ENCODE assay signal across 15 mouse cellular contexts in genomic region chr10:97582543-97583231, GRCm38 (mm10). TPM values are rescaled to one million over a fixed set of nuclear protein-coding genes. Genes with fewer than 3 reads are reported as not detected.
A peak's percentile ranks its signal among the peaks of the same experiment; 100 is the strongest.
DNase-seq lines count a peak whose midpoint lies in the region; ATAC-seq lines count a peak whose summit lies in the region.
"Had no signal": no experiment of that assay in that cellular context is flagged by ENCODE, and none has a peak within 500 bp of the region (broad histone marks: within the 10 kb centered on the region; RNA-seq: fewer than 3 reads in every experiment).

No protein-coding gene starts in this region.

- intact Hi-C loops in left cerebral cortex, postnatal 25 days (cut with DNase I): no loop called here

- H3K9me3 ChIP-seq in forebrain, embryonic 14.5 days (replicated peaks; ENCODE audit: control insufficient read depth, low read length): no peaks in the 10 kb centered on the region
- H3K9me3 ChIP-seq in forebrain, embryonic 10.5 days: no peaks in the 10 kb centered on the region
- no peaks in the 10 kb centered on the region for H3K9me3 ChIP-seq in embryonic facial prominence, embryonic 15.5 days (replicated peaks)
- H3K9me3 ChIP-seq: neural tube, embryonic 12.5 days had no signal

- H3K4me1 ChIP-seq in forebrain, embryonic 14.5 days (ENCODE audit: control insufficient read depth, insufficient read depth, low read length): no peaks in the 10 kb centered on the region
- H3K4me1 ChIP-seq in forebrain, embryonic 10.5 days: no peaks in the 10 kb centered on the region
- 0 out of 2 replicates have a peak, but pooled peaks cover 5% of the 10 kb centered on the region for H3K4me1 ChIP-seq in embryonic facial prominence, embryonic 15.5 days
- H3K4me1 ChIP-seq: megakaryocyte, embryonic 14.5 days; neural tube, embryonic 12.5 days had no signal

- peak; percentile 76 for DNase-seq in forebrain, embryonic 14.5 days (ENCODE audit: low spot score)
- DNase-seq in forebrain, embryonic 10.5 days (ENCODE audit: extremely low spot score, low spot score): no peak
- peak; percentile 57 for DNase-seq in adipocyte (ENCODE audit: low spot score)
- DNase-seq in left cerebral cortex, postnatal 25 days (ENCODE audit: low spot score in 2 of 2): peak; percentile 28 to 55
- no peak for DNase-seq in kidney, adult 9 months
- no peak for DNase-seq in gastrocnemius, postnatal 25 days
- DNase-seq: B cell, adult 2 months; kidney, postnatal 10 days had no signal

- WGBS in forebrain, embryonic 14.5 days: 65% methylated on average over 4 of the region's 4 CpGs
- 88% methylated on average over 4 of the region's 4 CpGs for WGBS in forebrain, embryonic 10.5 days
- 70% methylated on average over 4 of the region's 4 CpGs for WGBS in embryonic facial prominence, embryonic 15.5 days

- no peak overlapping the region for H3K4me3 ChIP-seq in forebrain, embryonic 14.5 days (ENCODE audit: low read depth, low read length)
- H3K4me3 ChIP-seq in forebrain, embryonic 10.5 days: no peak overlapping the region
- no peak overlapping the region for H3K4me3 ChIP-seq in embryonic facial prominence, embryonic 15.5 days (replicated peaks)
- H3K4me3 ChIP-seq: megakaryocyte, embryonic 14.5 days; neural tube, embryonic 12.5 days had no signal

- H3K27ac ChIP-seq in forebrain, embryonic 14.5 days (ENCODE audit: low read depth, low read length): no peak overlapping the region
- no peak overlapping the region for H3K27ac ChIP-seq in forebrain, embryonic 10.5 days
- peak overlapping the region; percentile 44; the same call in 1 of the 2 replicates for H3K27ac ChIP-seq in embryonic facial prominence, embryonic 15.5 days (replicated peaks)
- H3K27ac ChIP-seq: neural tube, embryonic 12.5 days had no signal

- peak; percentile 65; the same call in 1 of the 2 replicates for ATAC-seq in forebrain, embryonic 14.5 days
- ATAC-seq in embryonic facial prominence, embryonic 15.5 days (ENCODE audit: insufficient number of reproducible peaks, low FRiP score, low TSS enrichment, low read depth): no peak
- no peak for ATAC-seq in erythroid progenitor cell, adult 5-6 weeks (replicated peaks; ENCODE audit: low FRiP score, poor library complexity, severe bottlenecking)

- no peaks in the 10 kb centered on the region for H3K36me3 ChIP-seq in forebrain, embryonic 14.5 days (ENCODE audit: control insufficient read depth, insufficient read depth, low read length)
- H3K36me3 ChIP-seq in forebrain, embryonic 10.5 days (replicated peaks): no peaks in the 10 kb centered on the region
- no peaks in the 10 kb centered on the region for H3K36me3 ChIP-seq in embryonic facial prominence, embryonic 15.5 days
- H3K36me3 ChIP-seq: neural tube, embryonic 12.5 days had no signal

- no peaks in the 10 kb centered on the region for H3K27me3 ChIP-seq in forebrain, embryonic 14.5 days (replicated peaks; ENCODE audit: control insufficient read depth, insufficient read depth, low read length)
- no peaks in the 10 kb centered on the region for H3K27me3 ChIP-seq in forebrain, embryonic 10.5 days (ENCODE audit: poor library complexity, severe bottlenecking)
- H3K27me3 ChIP-seq in embryonic facial prominence, embryonic 15.5 days: no peaks in the 10 kb centered on the region
- H3K27me3 ChIP-seq: megakaryocyte, embryonic 14.5 days; neural tube, embryonic 12.5 days had no signal

- H3K9ac ChIP-seq in forebrain, embryonic 14.5 days (ENCODE audit: low read length): no peak overlapping the region
- H3K9ac ChIP-seq in embryonic facial prominence, embryonic 15.5 days: no peak overlapping the region
- H3K9ac ChIP-seq: neural tube, embryonic 12.5 days had no signal

- H3K4me2 ChIP-seq in forebrain, embryonic 14.5 days (ENCODE audit: low read length): no peak overlapping the region
- H3K4me2 ChIP-seq in embryonic facial prominence, embryonic 15.5 days (replicated peaks): no peak overlapping the region
- H3K4me2 ChIP-seq: neural tube, embryonic 12.5 days had no signal

RNA-seq across cellular contexts. Expression of gene Lum, which starts 17.8 kb away (rescaled TPM):
- polyA plus RNA-seq in forebrain, embryonic 14.5 days (2014; fragmentation: Nextera tagmentation; extraction: Ambion mirVana): 27.6 and 30.8 TPM in 2 replicates
- 49.1 and 52.8 TPM in 2 replicates for polyA plus RNA-seq in forebrain, embryonic 10.5 days (2016; fragmentation: Nextera tagmentation; extraction: Ambion mirVana)
- polyA plus RNA-seq in embryonic facial prominence, embryonic 15.5 days (2015; fragmentation: Nextera tagmentation; extraction: Ambion mirVana): 532 and 550 TPM in 2 replicates
- 1 to 10 TPM; 1.9 to 2.7 TPM for total RNA-seq in left cerebral cortex, postnatal 25 days (2021)
- total RNA-seq in erythroid progenitor cell, adult 5-6 weeks (2015; ENCODE audit: low replicate concordance): not detected in 2 replicates
- 0.51 and 0.98 TPM in 2 replicates for total RNA-seq in erythroid progenitor cell, adult 5-6 weeks (2017; ENCODE audit: low replicate concordance)
- 10 to 100 TPM; 19.3 to 41.2 TPM for total RNA-seq in gastrocnemius, postnatal 25 days (2021)
- total RNA-seq: granulocyte monocyte progenitor cell, adult 5-6 weeks; hematopoietic stem cell, adult 5-6 weeks had no signal

RNA-seq across cellular contexts. Expression of gene Kera, which starts 24.0 kb away (rescaled TPM):
- polyA plus RNA-seq in forebrain, embryonic 14.5 days (2014; fragmentation: Nextera tagmentation; extraction: Ambion mirVana): not detected in 2 replicates
- polyA plus RNA-seq in forebrain, embryonic 10.5 days (2016; fragmentation: Nextera tagmentation; extraction: Ambion mirVana): not detected in 2 replicates
- polyA plus RNA-seq in embryonic facial prominence, embryonic 15.5 days (2015; fragmentation: Nextera tagmentation; extraction: Ambion mirVana): 34.6 and 35.7 TPM in 2 replicates
- total RNA-seq in left cerebral cortex, postnatal 25 days (2021): not detected
- not detected in 2 replicates for total RNA-seq in erythroid progenitor cell, adult 5-6 weeks (2015; ENCODE audit: low replicate concordance)
- total RNA-seq in erythroid progenitor cell, adult 5-6 weeks (2017; ENCODE audit: low replicate concordance): not detected in 2 replicates
- 10 to 100 TPM in 1 of 2 experiments, 1 to 10 TPM in 1; 7.1 to 20.7 TPM for total RNA-seq in gastrocnemius, postnatal 25 days (2021)
- total RNA-seq: granulocyte monocyte progenitor cell, adult 5-6 weeks; hematopoietic stem cell, adult 5-6 weeks; liver, adult 2 months had no signal
- polyA plus RNA-seq: liver, adult 2 months had no signal

Comparison
In these comparisons a context has a peak if more than half of its experiments do, and no peak if none do; other contexts are left out.
1. DNase-seq: peak in forebrain, embryonic 14.5 days (single experiment), adipocyte (single experiment) and left cerebral cortex, postnatal 25 days (2 of 2); none in forebrain, embryonic 10.5 days (single experiment), kidney, adult 9 months (single experiment) and gastrocnemius, postnatal 25 days (single experiment).
2. RNA of gene Lum, which starts 17.8 kb away (total RNA-seq): 19.3 to 41.2 TPM in gastrocnemius, postnatal 25 days; 1.9 to 2.7 TPM in left cerebral cortex, postnatal 25 days and 0.51 to 0.98 TPM in erythroid progenitor cell, adult 5-6 weeks; every median in the first group is over 4 times any median in the second.
3. RNA of gene Kera, which starts 24.0 kb away (total RNA-seq): 7.1 to 20.7 TPM in gastrocnemius, postnatal 25 days; not detected in left cerebral cortex, postnatal 25 days and not detected in erythroid progenitor cell, adult 5-6 weeks; every median in the first group is over 4 times any median in the second.